ENCODE assay signal across 19 mouse cellular contexts in genomic region chr6:56876870-56877269, GRCm38 (mm10). TPM values are rescaled to one million over a fixed set of nuclear protein-coding genes. Genes with fewer than 3 reads are reported as not detected.
A peak's percentile ranks its signal among the peaks of the same experiment; 100 is the strongest.
DNase-seq lines count a peak whose midpoint lies in the region; ATAC-seq lines count a peak whose summit lies in the region.
"Had no signal": no experiment of that assay in that cellular context is flagged by ENCODE, and none has a peak within 500 bp of the region (broad histone marks: within the 10 kb centered on the region; RNA-seq: fewer than 3 reads in every experiment).

No protein-coding gene starts in this region.

- H3K4me1 ChIP-seq in liver, embryonic 11.5 days (replicated peaks; ENCODE audit: control insufficient read depth, insufficient read depth, low read length), result peaks cover 12% of the 10 kb centered on the region
- H3K4me1 ChIP-seq in hindbrain, embryonic 13.5 days (replicated peaks), result no peaks in the 10 kb centered on the region
- H3K4me1 ChIP-seq: hindbrain, embryonic 12.5 days; limb, embryonic 15.5 days; neural tube, embryonic 15.5 days had no signal

- H3K36me3 ChIP-seq in liver, embryonic 11.5 days (ENCODE audit: control insufficient read depth, insufficient read depth, low read length), result peaks cover 8% of the 10 kb centered on the region; the same call in 1 of the 2 replicates
- H3K36me3 ChIP-seq in hindbrain, embryonic 13.5 days, result peaks cover 19% of the 10 kb centered on the region

- no peak overlapping the region for H3K9ac ChIP-seq in liver, embryonic 11.5 days (ENCODE audit: low read depth, low read length)
- H3K9ac ChIP-seq in hindbrain, embryonic 13.5 days, result no peak overlapping the region
- H3K9ac ChIP-seq: hindbrain, embryonic 12.5 days; limb, embryonic 15.5 days; neural tube, embryonic 15.5 days had no signal

- DNase-seq in heart, adult 11 months, result peak; percentile 36
- no peak for DNase-seq in heart, postnatal 36 days
- peak; percentile 34 for DNase-seq in right cerebral cortex, postnatal 25 days
- DNase-seq in right cerebral cortex, adult 2 months (ENCODE audit: low spot score in 2 of 2), result no peak
- no peak for DNase-seq in liver, embryonic 11.5 days (ENCODE audit: low spot score)
- DNase-seq in telencephalon, adult 2 months (ENCODE audit: low read depth, low spot score), result peak; percentile 76
- no peak for DNase-seq in kidney, postnatal 36 days
- DNase-seq: cerebellum, adult 11 months; cerebellum, postnatal 36 days; heart, adult 2 months; kidney, adult 8-10 months; lung, postnatal 10 days; retina, postnatal 1 day; thymus, adult 18-20 months had no signal

- peak; percentile 65 for ATAC-seq in liver, embryonic 11.5 days (replicated peaks; ENCODE audit: low FRiP score)
- ATAC-seq in hindbrain, embryonic 13.5 days (ENCODE audit: low FRiP score), result no peak

- H3K4me3 ChIP-seq in liver, embryonic 11.5 days (ENCODE audit: low read depth, low read length), result no peak overlapping the region
- H3K4me3 ChIP-seq in hindbrain, embryonic 13.5 days, result no peak overlapping the region
- H3K4me3 ChIP-seq: heart, adult 2 months; hindbrain, embryonic 12.5 days; limb, embryonic 15.5 days; neural tube, embryonic 15.5 days had no signal

- no peak overlapping the region for H3K27ac ChIP-seq in liver, embryonic 11.5 days (ENCODE audit: low read depth, low read length)
- H3K27ac ChIP-seq in hindbrain, embryonic 13.5 days, result no peak overlapping the region
- H3K27ac ChIP-seq: heart, adult 2 months; hindbrain, embryonic 12.5 days; limb, embryonic 15.5 days; neural tube, embryonic 15.5 days had no signal

- H3K27me3 ChIP-seq in liver, embryonic 11.5 days (replicated peaks; ENCODE audit: control insufficient read depth, insufficient read depth, low read length), result no peaks in the 10 kb centered on the region
- H3K27me3 ChIP-seq in hindbrain, embryonic 13.5 days, result no peaks in the 10 kb centered on the region
- H3K27me3 ChIP-seq: hindbrain, embryonic 12.5 days; limb, embryonic 15.5 days; neural tube, embryonic 15.5 days had no signal

- H3K4me2 ChIP-seq in liver, embryonic 11.5 days, result no peak overlapping the region
- H3K4me2 ChIP-seq in hindbrain, embryonic 13.5 days, result no peak overlapping the region
- H3K4me2 ChIP-seq: hindbrain, embryonic 12.5 days; limb, embryonic 15.5 days; midbrain, embryonic 11.5 days; neural tube, embryonic 15.5 days had no signal

- intact Hi-C loops in heart, postnatal 36 days (cut with DNase I), result no loop called here

- H3K9me3 ChIP-seq in liver, embryonic 11.5 days (ENCODE audit: control insufficient read depth, low read length), result no peaks in the 10 kb centered on the region
- H3K9me3 ChIP-seq in hindbrain, embryonic 13.5 days, result no peaks in the 10 kb centered on the region
- H3K9me3 ChIP-seq: hindbrain, embryonic 12.5 days; limb, embryonic 15.5 days; neural tube, embryonic 15.5 days had no signal

- WGBS in liver, embryonic 11.5 days, result 59% methylated on average over 4 of the region's 4 CpGs
- WGBS in hindbrain, embryonic 13.5 days, result 88% methylated on average over 4 of the region's 4 CpGs

RNA-seq across cellular contexts. Expression of gene Fkbp9, which starts 45.0 kb away (rescaled TPM):
- 10 to 100 TPM; 88.2 to 88.8 TPM for total RNA-seq in heart, postnatal 36 days (2021)
- 56.8 and 57.5 TPM in 2 replicates for polyA plus RNA-seq in liver, embryonic 11.5 days (2014; fragmentation: Nextera tagmentation; extraction: Ambion mirVana)
- 39.5 and 41.3 TPM in 2 replicates for polyA plus RNA-seq in hindbrain, embryonic 13.5 days (2015; fragmentation: Nextera tagmentation; extraction: Ambion mirVana)

RNA-seq across cellular contexts. Expression of gene Nt5c3, which starts 46.9 kb away (rescaled TPM):
- total RNA-seq in heart, postnatal 36 days (2021), result 10 to 100 TPM; 74.2 to 94.4 TPM
- polyA plus RNA-seq in liver, embryonic 11.5 days (2014; fragmentation: Nextera tagmentation; extraction: Ambion mirVana), result 164 and 171 TPM in 2 replicates
- 147 and 153 TPM in 2 replicates for polyA plus RNA-seq in hindbrain, embryonic 13.5 days (2015; fragmentation: Nextera tagmentation; extraction: Ambion mirVana)

RNA-seq across cellular contexts. Expression of gene Vmn1r4, which starts 46.9 kb away (rescaled TPM):
- not detected for total RNA-seq in heart, postnatal 36 days (2021)
- 0.18 and 0.57 TPM in 2 replicates for polyA plus RNA-seq in liver, embryonic 11.5 days (2014; fragmentation: Nextera tagmentation; extraction: Ambion mirVana)
- 0.44 and 0.65 TPM in 2 replicates for polyA plus RNA-seq in hindbrain, embryonic 13.5 days (2015; fragmentation: Nextera tagmentation; extraction: Ambion mirVana)

Comparison
In these comparisons a context has a peak if more than half of its experiments do, and no peak if none do; other contexts are left out.
1. DNase-seq: peak in heart, adult 11 months (single experiment), right cerebral cortex, postnatal 25 days (single experiment) and telencephalon, adult 2 months (single experiment); none in heart, postnatal 36 days (0 of 2), right cerebral cortex, adult 2 months (0 of 2), liver, embryonic 11.5 days (single experiment) and kidney, postnatal 36 days (0 of 2).